Mouse (Mus musculus): ENCODE data around the gene Olfr544. TPM values are rescaled to one million over a fixed set of nuclear protein-coding genes. Genes with fewer than 3 reads are reported as not detected.

The Olfr544 gene
- polyA plus RNA-seq (2012; rRNA removed): not detected in 2 replicates

GRCm38 (mm10) chr7:102488161-102488560 is at the start of gene Olfr544:
Gene Olfr544, minus strand, starts transcription at chr7:102488313.
- Histone ChIP-seq H3K4me1 (ENCODE audit: control insufficient read depth, insufficient read depth, low read length) (no peaks in the 10 kb centered on the region; the same call in 1 of the 2 replicates), H3K27ac (ENCODE audit: control insufficient read depth, insufficient read depth, low read depth, low read length) (no peak within 1 kb of the TSS), H3K4me3 (ENCODE audit: control insufficient read depth, low read depth, low read length) (no peak within 1 kb of the TSS), H3K27me3 (ENCODE audit: control insufficient read depth, insufficient read depth, low read length) (no peaks in the 10 kb centered on the region), H3K36me3 (ENCODE audit: control insufficient read depth, insufficient read depth, low read length) (no peaks in the 10 kb centered on the region)
- TF ChIP-seq POLR2A (IDR thresholded peaks at IDR 0.05; ENCODE audit: control insufficient read depth, low read depth, low read length): no peak
- no peak for TF ChIP-seq CTCF (IDR thresholded peaks at IDR 0.05; ENCODE audit: control insufficient read depth, insufficient read depth, insufficient replicate concordance, low read depth, low read length)

- H3K36me3 ChIP-seq (ENCODE audit: control insufficient read depth, insufficient read depth, low read length): no peaks in the 10 kb centered on the region
- no peaks in the 10 kb centered on the region for H3K27me3 ChIP-seq (ENCODE audit: control insufficient read depth, insufficient read depth, low read length)
- no peak within 1 kb of the TSS for H3K4me3 ChIP-seq (ENCODE audit: control insufficient read depth, low read depth, low read length)
- H3K4me1 ChIP-seq (ENCODE audit: control insufficient read depth, insufficient read depth, low read length): no peaks in the 10 kb centered on the region
- H3K27ac ChIP-seq (ENCODE audit: control insufficient read depth, insufficient read depth, low read depth, low read length): no peak within 1 kb of the TSS
- no peak for TF ChIP-seq CTCF (IDR thresholded peaks at IDR 0.05; ENCODE audit: control insufficient read depth, insufficient read depth, insufficient replicate concordance, low read depth, low read length)
- TF ChIP-seq POLR2A (IDR thresholded peaks at IDR 0.05; ENCODE audit: control insufficient read depth, low read depth, low read length): no peak
These were observed 46.3 kb upstream of the Olfr544 start, which contains the start of gene Olfr547 for GRCm38 (mm10) chr7:102534449-102534848. Gene Olfr547, plus strand, starts transcription at chr7:102534749.

- Histone ChIP-seq H3K27ac (ENCODE audit: control insufficient read depth, insufficient read depth, low read depth, low read length) (no peak overlapping the region), H3K36me3 (ENCODE audit: control insufficient read depth, insufficient read depth, low read length) (no peaks in the 10 kb centered on the region), H3K4me1 (ENCODE audit: control insufficient read depth, insufficient read depth, low read length) (no peaks in the 10 kb centered on the region), H3K27me3 (ENCODE audit: control insufficient read depth, insufficient read depth, low read length) (no peaks in the 10 kb centered on the region), H3K4me3 (ENCODE audit: control insufficient read depth, low read depth, low read length) (no peak overlapping the region)
- TF ChIP-seq POLR2A (IDR thresholded peaks at IDR 0.05; ENCODE audit: control insufficient read depth, low read depth, low read length) (no peak), CTCF (IDR thresholded peaks at IDR 0.05; ENCODE audit: control insufficient read depth, insufficient read depth, insufficient replicate concordance, low read depth, low read length) (no peak)
These were observed 40.9 kb upstream of the Olfr544 start for GRCm38 (mm10) chr7:102529052-102529451.

GRCm38 (mm10) chr7:102517051-102517335 is 28.9 kb upstream of the Olfr544 start:
- Histone ChIP-seq H3K4me1 (ENCODE audit: control insufficient read depth, insufficient read depth, low read length) (peaks cover 5% of the 10 kb centered on the region), H3K27ac (ENCODE audit: control insufficient read depth, insufficient read depth, low read depth, low read length) (no peak overlapping the region), H3K36me3 (ENCODE audit: control insufficient read depth, insufficient read depth, low read length) (no peaks in the 10 kb centered on the region), H3K4me3 (ENCODE audit: control insufficient read depth, low read depth, low read length) (no peak overlapping the region), H3K27me3 (ENCODE audit: control insufficient read depth, insufficient read depth, low read length) (no peaks in the 10 kb centered on the region)
- TF ChIP-seq CTCF (IDR thresholded peaks at IDR 0.05; ENCODE audit: control insufficient read depth, insufficient read depth, insufficient replicate concordance, low read depth, low read length) (no peak), POLR2A (IDR thresholded peaks at IDR 0.05; ENCODE audit: control insufficient read depth, low read depth, low read length) (no peak)

GRCm38 (mm10) chr7:102516261-102517050 is 28.3 kb upstream of the Olfr544 start:
- Histone ChIP-seq H3K36me3 (ENCODE audit: control insufficient read depth, insufficient read depth, low read length) (no peaks in the 10 kb centered on the region), H3K27ac (ENCODE audit: control insufficient read depth, insufficient read depth, low read depth, low read length) (no peak overlapping the region), H3K27me3 (ENCODE audit: control insufficient read depth, insufficient read depth, low read length) (no peaks in the 10 kb centered on the region), H3K4me1 (ENCODE audit: control insufficient read depth, insufficient read depth, low read length) (peaks cover 5% of the 10 kb centered on the region), H3K4me3 (ENCODE audit: control insufficient read depth, low read depth, low read length) (no peak overlapping the region)
- no peak for TF ChIP-seq POLR2A (IDR thresholded peaks at IDR 0.05; ENCODE audit: control insufficient read depth, low read depth, low read length)
- TF ChIP-seq CTCF (IDR thresholded peaks at IDR 0.05; ENCODE audit: control insufficient read depth, insufficient read depth, insufficient replicate concordance, low read depth, low read length): no peak

- Histone ChIP-seq H3K27ac (ENCODE audit: control insufficient read depth, insufficient read depth, low read depth, low read length) (no peak overlapping the region), H3K36me3 (ENCODE audit: control insufficient read depth, insufficient read depth, low read length) (no peaks in the 10 kb centered on the region), H3K4me3 (ENCODE audit: control insufficient read depth, low read depth, low read length) (no peak overlapping the region), H3K4me1 (ENCODE audit: control insufficient read depth, insufficient read depth, low read length) (peaks cover 5% of the 10 kb centered on the region), H3K27me3 (ENCODE audit: control insufficient read depth, insufficient read depth, low read length) (no peaks in the 10 kb centered on the region)
- TF ChIP-seq POLR2A (IDR thresholded peaks at IDR 0.05; ENCODE audit: control insufficient read depth, low read depth, low read length) (no peak), CTCF (IDR thresholded peaks at IDR 0.05; ENCODE audit: control insufficient read depth, insufficient read depth, insufficient replicate concordance, low read depth, low read length) (no peak)
These were observed 26.0 kb upstream of the Olfr544 start for GRCm38 (mm10) chr7:102514144-102514543.

GRCm38 (mm10) chr7:102512814-102513435 is 24.8 kb upstream of the Olfr544 start:
- Histone ChIP-seq H3K4me3 (ENCODE audit: control insufficient read depth, low read depth, low read length) (peak overlapping the region; percentile 27), H3K36me3 (ENCODE audit: control insufficient read depth, insufficient read depth, low read length) (no peaks in the 10 kb centered on the region), H3K27ac (ENCODE audit: control insufficient read depth, insufficient read depth, low read depth, low read length) (no peak overlapping the region), H3K4me1 (ENCODE audit: control insufficient read depth, insufficient read depth, low read length) (peaks cover 5% of the 10 kb centered on the region), H3K27me3 (ENCODE audit: control insufficient read depth, insufficient read depth, low read length) (no peaks in the 10 kb centered on the region)
- TF ChIP-seq POLR2A (IDR thresholded peaks at IDR 0.05; ENCODE audit: control insufficient read depth, low read depth, low read length) (no peak), CTCF (IDR thresholded peaks at IDR 0.05; ENCODE audit: control insufficient read depth, insufficient read depth, insufficient replicate concordance, low read depth, low read length) (peak; percentile 71)

Measured in testis, adult 2 months (tissue).